Mouse (Mus musculus) lung, embryonic 16.5 days (tissue): Measurements from ENCODE around the gene Fut8. TPM values are rescaled to one million over a fixed set of nuclear protein-coding genes. Genes with fewer than 3 reads are reported as not detected.
A peak's percentile ranks its signal among the peaks of the same experiment; 100 is the strongest.

Source experiments
- ATAC-seq: fragments of 200-750 bp; cut with Nextera tagmentation; 2 replicates; pipeline ENCODE4 v1.8.0; 2017; ENCODE audit warnings: low read depth, mild to moderate bottlenecking, moderate library complexity
- H3K27ac ChIP-seq: fragments of 300-500 bp; sonication (generic); 2 replicates; pipeline ENCODE4 v1.5.1; 2014; ENCODE audit warnings: mild to moderate bottlenecking, control low read depth, low read length
- H3K27me3 ChIP-seq: fragments of 300-500 bp; sonication (generic); 2 replicates; pipeline ENCODE4 v1.6.1; 2014; ENCODE audit warnings: low read depth, low read length, mixed read lengths; ENCODE audit not compliant: control insufficient read depth, insufficient read depth
- H3K36me3 ChIP-seq: fragments of 300-500 bp; sonication (generic); 2 replicates; pipeline ENCODE4 v1.6.1; 2014; ENCODE audit warnings: low read length; ENCODE audit not compliant: control insufficient read depth, insufficient read depth
- H3K4me1 ChIP-seq: fragments of 300-500 bp; sonication (generic); replicated peaks from 2 replicates; pipeline ENCODE4 v1.6.1; 2014; ENCODE audit warnings: low read length, mixed read lengths; ENCODE audit not compliant: control insufficient read depth, insufficient read depth
- H3K4me2 ChIP-seq: fragments of 300-500 bp; sonication (generic); 2 replicates; pipeline ENCODE4 v1.6.1; 2014; ENCODE audit warnings: low read depth, low read length, control low read depth
- H3K4me3 ChIP-seq: fragments of 300-500 bp; sonication (generic); 2 replicates; pipeline ENCODE4 v1.5.1; 2014; ENCODE audit warnings: mild to moderate bottlenecking, low read length, control low read depth
- H3K9ac ChIP-seq: fragments of 300-500 bp; sonication (generic); 2 replicates; pipeline ENCODE4 v1.6.1; 2014; ENCODE audit warnings: low read length, control low read depth
- H3K9me3 ChIP-seq: fragments of 300-500 bp; sonication (generic); 2 replicates; pipeline ENCODE4 v1.6.1; 2016; ENCODE audit warnings: low read length; ENCODE audit not compliant: control insufficient read depth
- WGBS: fragments of 180-500 bp; shearing (Covaris S2); extraction: QIAGEN DNeasy Blood & Tissue Kit; methylation state at CpG from one replicate; pipeline ENCODE4 v1.1.7; 2014; 5-methylcytosine and 5-hydroxymethylcytosine counted together
- polyA plus RNA-seq: library from polyadenylated mRNA; unstranded; fragments of >200 nt; fragmentation: Nextera tagmentation; extraction: Ambion mirVana; gene quantifications from 2 replicates; pipeline ENCODE4 v1.2.1, GENCODE M21; 2015

Fut8 gene
- polyA plus RNA-seq, 1 experiment from 2014 or later: 26.9 TPM

- Histone ChIP-seq H3K4me1 (no peaks in the 10 kb centered on the region), H3K36me3 (no peaks in the 10 kb centered on the region), H3K27me3 (no peaks in the 10 kb centered on the region), H3K27ac (no peak overlapping the region), H3K9ac (no peak overlapping the region), H3K4me3 (no peak overlapping the region), H3K9me3 (no peaks in the 10 kb centered on the region), H3K4me2 (no peak overlapping the region)
- no peak for ATAC-seq
Measured at GRCm38 (mm10) chr12:77313502-77313901, 75.6 kb downstream of the Fut8 start.

- no peak for ATAC-seq
- 55% methylated on average over 3 of the region's 3 CpGs for WGBS
- Histone ChIP-seq H3K4me1 (no peaks in the 10 kb centered on the region), H3K4me2 (no peak overlapping the region), H3K9ac (no peak overlapping the region), H3K27ac (no peak overlapping the region), H3K9me3 (no peaks in the 10 kb centered on the region), H3K36me3 (no peaks in the 10 kb centered on the region), H3K4me3 (no peak overlapping the region), H3K27me3 (no peaks in the 10 kb centered on the region)
Measured at GRCm38 (mm10) chr12:77324142-77324541, 86.2 kb downstream of the Fut8 start.

GRCm38 (mm10) chr12:77346521-77346920 lies 108.6 kb downstream of the Fut8 start:
- Histone ChIP-seq H3K4me1 (no peaks in the 10 kb centered on the region), H3K9ac (no peak overlapping the region), H3K4me3 (no peak overlapping the region), H3K4me2 (no peak overlapping the region), H3K9me3 (no peaks in the 10 kb centered on the region), H3K27me3 (no peaks in the 10 kb centered on the region), H3K27ac (no peak overlapping the region), H3K36me3 (no peaks in the 10 kb centered on the region)
- ATAC-seq: peak; percentile 28; the same call in 1 of the 2 replicates
- WGBS: 53% methylated on average over 1 of the region's 1 CpGs

GRCm38 (mm10) chr12:77349543-77349942 lies 111.6 kb downstream of the Fut8 start:
- ATAC-seq: no peak
- Histone ChIP-seq H3K36me3 (no peaks in the 10 kb centered on the region), H3K27ac (no peak overlapping the region), H3K9ac (no peak overlapping the region), H3K27me3 (no peaks in the 10 kb centered on the region), H3K9me3 (no peaks in the 10 kb centered on the region), H3K4me1 (no peaks in the 10 kb centered on the region), H3K4me2 (no peak overlapping the region), H3K4me3 (no peak overlapping the region)

- no peaks in the 10 kb centered on the region for H3K9me3 ChIP-seq
- 98% methylated on average over 1 of the region's 1 CpGs for WGBS
- H3K4me3 ChIP-seq: no peak overlapping the region
- no peak overlapping the region for H3K9ac ChIP-seq
- no peaks in the 10 kb centered on the region for H3K36me3 ChIP-seq
- ATAC-seq: no peak
- no peak overlapping the region for H3K4me2 ChIP-seq
- no peak overlapping the region for H3K27ac ChIP-seq
- no peaks in the 10 kb centered on the region for H3K27me3 ChIP-seq
- H3K4me1 ChIP-seq: no peaks in the 10 kb centered on the region
Measured at GRCm38 (mm10) chr12:77415720-77416119, 177.8 kb downstream of the Fut8 start.

GRCm38 (mm10) chr12:77421667-77422393 lies 183.9 kb downstream of the Fut8 start:
- WGBS: 75% methylated on average over 6 of the region's 6 CpGs
- Histone ChIP-seq H3K4me2 (no peak overlapping the region), H3K36me3 (no peaks in the 10 kb centered on the region), H3K4me3 (no peak overlapping the region), H3K4me1 (no peaks in the 10 kb centered on the region), H3K9me3 (no peaks in the 10 kb centered on the region), H3K9ac (no peak overlapping the region), H3K27me3 (no peaks in the 10 kb centered on the region), H3K27ac (no peak overlapping the region)
- ATAC-seq: no peak

GRCm38 (mm10) chr12:77426093-77426492 lies 188.2 kb downstream of the Fut8 start:
- Histone ChIP-seq H3K9ac (no peak overlapping the region), H3K4me1 (no peaks in the 10 kb centered on the region), H3K9me3 (no peaks in the 10 kb centered on the region), H3K4me3 (no peak overlapping the region), H3K27me3 (no peaks in the 10 kb centered on the region), H3K27ac (no peak overlapping the region), H3K4me2 (no peak overlapping the region), H3K36me3 (no peaks in the 10 kb centered on the region)
- ATAC-seq: no peak
- WGBS: 89% methylated on average over 3 of the region's 3 CpGs

- no peak overlapping the region for H3K4me2 ChIP-seq
- H3K4me1 ChIP-seq: no peaks in the 10 kb centered on the region
- ATAC-seq: no peak
- H3K9ac ChIP-seq: no peak overlapping the region
- H3K36me3 ChIP-seq: no peaks in the 10 kb centered on the region
- no peaks in the 10 kb centered on the region for H3K9me3 ChIP-seq
- no peaks in the 10 kb centered on the region for H3K27me3 ChIP-seq
- no peak overlapping the region for H3K27ac ChIP-seq
- no peak overlapping the region for H3K4me3 ChIP-seq
- WGBS: 16% methylated on average over 1 of the region's 1 CpGs
Measured at GRCm38 (mm10) chr12:77428165-77428564, 190.2 kb downstream of the Fut8 start.

- no peak overlapping the region for H3K4me3 ChIP-seq
- no peak overlapping the region for H3K4me2 ChIP-seq
- no peaks in the 10 kb centered on the region for H3K27me3 ChIP-seq
- no peaks in the 10 kb centered on the region for H3K36me3 ChIP-seq
- H3K4me1 ChIP-seq: no peaks in the 10 kb centered on the region
- H3K9me3 ChIP-seq: no peaks in the 10 kb centered on the region
- H3K9ac ChIP-seq: no peak overlapping the region
- H3K27ac ChIP-seq: no peak overlapping the region
- no peak for ATAC-seq
Measured at GRCm38 (mm10) chr12:77429381-77429780, 191.5 kb downstream of the Fut8 start.

GRCm38 (mm10) chr12:77436733-77437132 lies 198.8 kb downstream of the Fut8 start:
- ATAC-seq: no peak
- Histone ChIP-seq H3K4me1 (no peaks in the 10 kb centered on the region), H3K4me3 (no peak overlapping the region), H3K4me2 (no peak overlapping the region), H3K27ac (no peak overlapping the region), H3K27me3 (no peaks in the 10 kb centered on the region), H3K36me3 (no peaks in the 10 kb centered on the region), H3K9ac (no peak overlapping the region), H3K9me3 (no peaks in the 10 kb centered on the region)
- 68% methylated on average over 2 of the region's 2 CpGs for WGBS
